Mouse (Mus musculus) G1E (cell line): Measurements from ENCODE around the gene Ssbp3. TPM values are rescaled to one million over a fixed set of nuclear protein-coding genes. Genes with fewer than 3 reads are reported as not detected.
A peak's percentile ranks its signal among the peaks of the same experiment; 100 is the strongest.

ENCODE experiments used
- ATAC-seq: 2 replicates; pipeline ENCODE4 v1.8.0; 2016; ENCODE audit warnings: mild to moderate bottlenecking; ENCODE audit not compliant: insufficient number of reproducible peaks, poor library complexity, low FRiP score, severe bottlenecking; ENCODE audit errors: extremely low read depth
- DNase-seq: peaks from one replicate; pipeline ENCODE4 v3.0.0; 2012; ENCODE audit warnings: low spot score
- H3K27me3 ChIP-seq: 2 replicates; pipeline ENCODE4 v1.6.1; 2012; ENCODE audit warnings: mild to moderate bottlenecking, low read length, inconsistent platforms; ENCODE audit not compliant: insufficient read depth
- H3K36me3 ChIP-seq: replicated peaks from 2 replicates; pipeline ENCODE3; 2012; ENCODE audit warnings: mild to moderate bottlenecking, inconsistent platforms
- H3K4me1 ChIP-seq: 2 replicates; pipeline ENCODE4 v1.6.1; 2012; ENCODE audit warnings: low read depth, low read length, inconsistent platforms, mixed read lengths; ENCODE audit not compliant: insufficient read depth
- H3K4me3 ChIP-seq: 2 replicates; pipeline ENCODE4 v1.5.1; 2012; ENCODE audit warnings: low read depth, mild to moderate bottlenecking, inconsistent platforms, low read length, moderate library complexity, mixed read lengths
- H3K9me3 ChIP-seq: replicated peaks from 2 replicates; pipeline ENCODE4 v1.6.1; 2012; ENCODE audit warnings: inconsistent platforms
- CTCF ChIP-seq: IDR thresholded peaks from 2 replicates; pipeline ENCODE4 v1.5.1; 2012; ENCODE audit warnings: low read depth, low read length, inconsistent platforms, mixed read lengths
- GATA1 ChIP-seq: IDR thresholded peaks from 2 replicates; pipeline ENCODE4 v1.6.1; 2012; ENCODE audit warnings: borderline replicate concordance, low read length, inconsistent platforms, mixed read lengths
- GATA2 ChIP-seq: IDR thresholded peaks from 2 replicates; pipeline ENCODE4 v1.6.1; 2012; ENCODE audit warnings: low read depth, low read length, inconsistent platforms, borderline replicate concordance
- POLR2AphosphoS5 ChIP-seq: IDR thresholded peaks from 2 replicates; pipeline ENCODE4 v1.6.1; 2012; ENCODE audit warnings: low read depth, low read length, inconsistent platforms; ENCODE audit not compliant: insufficient replicate concordance
- TAL1 ChIP-seq: conservative IDR thresholded peaks from 2 replicates; pipeline ENCODE4 v1.6.1; 2012; ENCODE audit warnings: low read depth, low read length, inconsistent platforms, mixed read lengths
- polyA plus RNA-seq: library from polyadenylated mRNA; stranded (reverse); fragments of >175 nt; gene quantifications from 2 replicates; pipeline ENCODE4 v1.2.3, GENCODE M21; 2012
- total RNA-seq, 2 experiments: library from RNA; stranded (forward) in 1 of 2; stranded (reverse) in 1 of 2; fragments of 200-1000 nt in 1 of 2; fragments of >200 nt in 1 of 2; fragmentation: Nextera tagmentation in 1 of 2; gene quantifications; 2 replicates each; pipeline ENCODE4 v1.2.3; 2014 to 2017

Ssbp3 gene
- total and polyA plus RNA-seq, 3 experiments = 46.6 to 685 (median 232) TPM

DNA sequence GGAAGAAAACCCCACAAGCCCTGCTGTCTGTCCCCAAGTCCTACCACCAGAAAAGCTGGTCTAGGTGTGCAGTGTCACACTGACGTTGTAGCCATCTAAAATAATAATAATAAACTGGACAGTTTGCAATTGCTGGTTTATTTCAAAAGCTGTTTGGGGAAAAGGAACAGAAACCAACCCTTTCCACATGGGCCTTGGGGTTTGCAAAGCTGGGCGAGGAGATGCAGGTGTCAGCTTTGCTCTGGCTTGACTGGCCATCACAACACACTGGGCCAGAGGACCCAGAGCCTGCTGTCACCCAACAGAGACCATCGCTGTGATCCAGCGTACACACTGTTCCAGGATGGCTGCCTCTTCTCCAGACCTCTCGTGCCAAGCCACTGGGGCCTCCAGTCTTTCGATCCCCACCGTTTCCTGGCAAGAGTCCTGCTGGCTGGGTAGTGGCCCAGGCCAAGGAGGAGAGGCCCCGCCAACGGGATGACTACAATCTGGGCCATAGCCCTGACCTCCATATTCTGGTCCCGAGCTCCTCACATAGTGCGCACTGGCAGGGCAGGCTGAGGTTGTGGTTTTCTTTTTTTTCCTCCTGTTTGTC, 138.2 kb downstream of the Ssbp3 start:
- DNase-seq = no peak
- H3K9me3 ChIP-seq = no peaks in the 10 kb centered on the region
- TF ChIP-seq GATA2 = no peak
- TF ChIP-seq CTCF = no peak
- no peak for TF ChIP-seq GATA1
- no peak for TF ChIP-seq TAL1
- no peak for TF ChIP-seq POLR2AphosphoS5
- no peak for ATAC-seq
- H3K4me1 ChIP-seq = peaks cover 13% of the 10 kb centered on the region
- peaks cover 79% of the 10 kb centered on the region for H3K36me3 ChIP-seq
- H3K27me3 ChIP-seq = no peaks in the 10 kb centered on the region
- H3K4me3 ChIP-seq = no peak overlapping the region

DNA sequence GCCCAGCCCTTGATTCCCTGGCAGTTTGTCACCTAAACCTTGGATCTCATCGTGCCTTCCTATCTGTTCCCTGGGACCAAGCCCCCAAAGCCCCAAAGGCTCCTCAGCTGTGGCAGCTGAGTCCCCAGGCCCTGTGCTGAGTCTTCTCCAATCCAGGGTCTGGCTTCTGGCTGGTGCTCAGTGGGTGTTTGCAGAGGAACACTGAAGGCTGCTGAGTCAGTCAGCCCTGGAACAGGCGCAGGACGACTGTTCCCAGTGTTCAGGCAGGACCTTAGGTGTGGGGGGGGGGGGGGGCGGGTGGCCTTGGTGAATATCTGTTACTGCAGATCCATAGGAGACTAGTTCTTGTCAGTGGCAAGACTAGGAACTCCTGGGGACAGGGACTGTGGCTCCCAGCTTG, 141.4 kb downstream of the Ssbp3 start:
- no peak for ATAC-seq
- no peaks in the 10 kb centered on the region for H3K9me3 ChIP-seq
- H3K27me3 ChIP-seq = no peaks in the 10 kb centered on the region
- H3K36me3 ChIP-seq = peaks cover 72% of the 10 kb centered on the region
- TF ChIP-seq POLR2AphosphoS5 (no peak), GATA2 (no peak), TAL1 (no peak), GATA1 (no peak), CTCF (no peak)
- peaks cover 13% of the 10 kb centered on the region for H3K4me1 ChIP-seq
- no peak for DNase-seq
- H3K4me3 ChIP-seq = no peak overlapping the region

DNA sequence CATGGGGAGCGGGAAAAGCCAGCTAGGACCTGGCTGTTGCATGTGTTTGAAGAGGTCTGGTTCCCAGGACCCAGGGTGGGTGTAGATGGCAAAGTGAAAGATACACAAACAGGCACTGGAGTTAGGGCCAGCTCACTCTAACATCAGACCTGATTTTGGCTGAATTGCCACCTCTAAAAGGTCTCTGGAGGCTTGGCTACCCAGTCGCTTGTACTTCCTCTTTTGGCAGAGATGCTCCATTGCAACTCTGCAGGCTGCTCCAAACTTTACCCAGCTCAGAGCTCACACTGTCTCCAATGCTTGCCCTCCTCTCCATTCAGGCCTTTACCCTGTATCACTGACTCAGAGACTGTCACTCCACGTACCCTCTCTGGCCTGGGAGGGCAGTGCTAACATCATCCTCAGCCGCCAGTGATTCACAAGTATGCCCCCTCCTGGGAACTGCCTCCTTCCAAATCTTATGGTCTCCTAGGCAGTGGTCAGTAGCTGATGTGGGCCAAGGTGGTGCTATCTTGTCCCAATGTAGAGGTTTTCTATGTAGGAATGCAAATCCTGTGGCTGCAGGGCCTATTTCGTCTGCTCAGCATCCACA, 142.6 kb downstream of the Ssbp3 start:
- TF ChIP-seq POLR2AphosphoS5 (peak; percentile 22; the same call in 1 of the 2 replicates), GATA1 (no peak), CTCF (no peak)
- Histone ChIP-seq H3K27me3 (no peaks in the 10 kb centered on the region), H3K4me3 (no peak overlapping the region), H3K4me1 (peaks cover 13% of the 10 kb centered on the region), H3K9me3 (no peaks in the 10 kb centered on the region), H3K36me3 (peaks cover 72% of the 10 kb centered on the region)
- no peak for DNase-seq
- no peak for ATAC-seq

DNA sequence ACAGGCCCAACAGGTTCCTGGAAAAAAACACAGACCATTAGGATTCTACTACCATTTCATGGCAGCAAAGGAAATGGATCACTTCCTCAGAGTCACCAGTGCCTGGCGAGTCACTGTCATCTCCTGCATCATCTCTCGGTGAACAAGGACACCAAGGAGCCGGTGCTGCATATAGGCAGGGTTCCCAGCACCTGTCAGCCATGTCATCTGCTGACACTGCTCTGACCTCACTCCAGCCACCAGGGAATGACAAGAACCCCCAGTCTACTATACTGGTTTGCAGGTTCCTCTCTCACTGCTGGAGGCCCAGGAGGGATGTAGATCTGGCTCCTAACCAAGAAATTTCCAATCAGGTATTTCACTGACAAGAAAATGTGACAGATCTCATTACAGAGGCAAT, 145.6 kb downstream of the Ssbp3 start:
- peaks cover 11% of the 10 kb centered on the region for H3K4me1 ChIP-seq
- peaks cover 75% of the 10 kb centered on the region for H3K36me3 ChIP-seq
- no peak overlapping the region for H3K4me3 ChIP-seq
- no peaks in the 10 kb centered on the region for H3K27me3 ChIP-seq
- H3K9me3 ChIP-seq = no peaks in the 10 kb centered on the region
- TF ChIP-seq TAL1 (no peak), GATA2 (no peak), POLR2AphosphoS5 (no peak), CTCF (no peak), GATA1 (no peak)
- ATAC-seq (no peak), DNase-seq (no peak)

DNA sequence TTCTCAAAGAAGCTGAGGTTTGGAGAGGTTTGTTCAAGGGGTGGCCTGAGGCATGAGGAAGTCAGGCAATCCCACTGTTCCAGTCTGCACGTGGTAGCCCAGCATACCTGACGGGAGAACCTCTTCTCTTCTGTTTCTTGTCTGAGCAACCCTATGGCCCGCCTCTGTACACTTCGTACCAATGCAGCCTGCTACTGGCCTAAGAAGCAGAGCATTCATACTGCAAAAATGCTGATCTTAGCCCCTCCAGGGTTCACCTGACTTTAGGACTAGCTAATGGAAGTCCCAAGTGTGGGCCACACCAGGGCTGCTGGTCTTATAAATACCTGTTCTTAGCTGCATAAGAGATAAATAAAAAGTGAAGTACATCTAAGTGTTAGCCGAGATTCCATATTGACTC, 147.8 kb downstream of the Ssbp3 start:
- TF ChIP-seq GATA1 (no peak), POLR2AphosphoS5 (no peak), TAL1 (no peak), CTCF (no peak), GATA2 (no peak)
- DNase-seq (no peak), ATAC-seq (no peak)
- peaks cover 87% of the 10 kb centered on the region for H3K36me3 ChIP-seq
- no peaks in the 10 kb centered on the region for H3K27me3 ChIP-seq
- H3K4me3 ChIP-seq = no peak overlapping the region
- no peaks in the 10 kb centered on the region for H3K9me3 ChIP-seq
- peaks cover 10% of the 10 kb centered on the region for H3K4me1 ChIP-seq

DNA sequence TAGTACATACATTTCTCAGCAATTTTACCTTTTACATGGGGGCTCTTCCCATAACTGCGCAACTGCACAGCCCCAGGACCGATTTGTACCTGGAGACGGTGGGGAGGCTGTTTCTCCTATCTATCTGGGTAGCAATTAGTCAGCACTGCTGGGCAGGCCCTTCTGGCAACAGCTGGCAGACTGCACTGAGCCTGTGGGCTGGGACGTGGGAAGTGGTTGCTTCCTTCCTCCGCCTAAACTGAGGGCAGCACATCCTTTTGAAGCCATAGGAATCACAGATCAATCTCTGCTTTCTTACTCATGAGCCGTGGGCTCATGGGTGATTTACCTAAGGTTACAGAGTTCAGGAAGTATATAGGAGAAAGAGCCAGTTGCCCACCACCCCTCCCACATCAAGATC, 148.3 kb downstream of the Ssbp3 start:
- Histone ChIP-seq H3K9me3 (no peaks in the 10 kb centered on the region), H3K4me1 (peaks cover 15% of the 10 kb centered on the region), H3K27me3 (no peaks in the 10 kb centered on the region), H3K4me3 (no peak overlapping the region), H3K36me3 (peaks cover 91% of the 10 kb centered on the region)
- TF ChIP-seq TAL1 (no peak), GATA1 (no peak), CTCF (no peak), GATA2 (no peak), POLR2AphosphoS5 (no peak)
- no peak for ATAC-seq
- no peak for DNase-seq
